Mouse (Mus musculus): ENCODE data around the gene Slc12a7. TPM values are rescaled to one million over a fixed set of nuclear protein-coding genes. Genes with fewer than 3 reads are reported as not detected.
"Not testable (repeated sequence)": the region's sequence is repeated elsewhere in the genome, so short reads cannot be mapped to it uniquely, and the experiment has no call there.

Slc12a7 gene
- polyA plus RNA-seq, 1 experiment from 2014 or later: 47.8 TPM

DNA sequence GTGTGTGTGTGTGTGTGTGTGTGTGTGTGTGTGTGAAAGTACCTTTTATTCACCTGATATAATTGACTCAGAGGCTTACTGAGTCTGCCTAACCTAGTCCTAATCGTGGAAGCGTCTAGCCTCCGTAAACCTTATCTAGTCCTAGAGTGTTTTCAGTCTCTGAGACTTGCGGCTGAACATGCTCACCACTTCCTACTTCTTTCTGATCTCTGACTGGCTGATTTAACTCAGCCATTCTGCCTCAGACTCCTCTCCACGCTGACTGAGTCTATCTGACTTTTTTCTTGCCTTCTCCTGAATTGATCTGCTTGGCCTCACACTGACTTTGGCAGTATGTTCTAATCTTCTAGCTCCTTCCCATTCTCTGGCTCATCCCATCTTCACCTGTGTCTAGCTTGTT is 7.6 kb upstream of the Slc12a7 start:
- Histone ChIP-seq H3K4me3 (no peak overlapping the region), H3K27ac (replicated peaks) (no peak overlapping the region)

GRCm38 (mm10) chr13:73727621-73728025 is 5.3 kb upstream of the Slc12a7 start:
- Histone ChIP-seq H3K36me3 (no peaks in the 10 kb centered on the region), H3K27ac (replicated peaks) (no peak overlapping the region), H3K9me3 (replicated peaks) (no peaks in the 10 kb centered on the region), H3K4me1 (peaks cover 16% of the 10 kb centered on the region), H3K4me3 (no peak overlapping the region), H3K27me3 (ENCODE audit: low read depth, poor library complexity, severe bottlenecking) (peaks cover 21% of the 10 kb centered on the region)
- WGBS: 13% methylated on average over 2 of the region's 2 CpGs
- no peak for DNase-seq (ENCODE audit: low spot score)

More for the DNA sequence above, 7.6 kb upstream of the Slc12a7 start:
- no peak for DNase-seq (ENCODE audit: low spot score)
- WGBS: 90% methylated on average over 5 of the region's 5 CpGs
- Histone ChIP-seq H3K36me3 (no peaks in the 10 kb centered on the region), H3K27me3 (ENCODE audit: low read depth, poor library complexity, severe bottlenecking) (0 out of 2 replicates have a peak, but pooled peaks cover 2% of the 10 kb centered on the region), H3K9me3 (replicated peaks) (no peaks in the 10 kb centered on the region), H3K4me1 (peaks cover 10% of the 10 kb centered on the region)

GRCm38 (mm10) chr13:73728633-73729032 is 4.3 kb upstream of the Slc12a7 start:
- Histone ChIP-seq H3K4me3 (no peak overlapping the region), H3K27ac (replicated peaks) (no peak overlapping the region), H3K4me1 (peaks cover 26% of the 10 kb centered on the region), H3K36me3 (no peaks in the 10 kb centered on the region), H3K27me3 (ENCODE audit: low read depth, poor library complexity, severe bottlenecking) (peaks cover 31% of the 10 kb centered on the region), H3K9me3 (replicated peaks) (no peaks in the 10 kb centered on the region)
- no peak for DNase-seq (ENCODE audit: low spot score)

DNA sequence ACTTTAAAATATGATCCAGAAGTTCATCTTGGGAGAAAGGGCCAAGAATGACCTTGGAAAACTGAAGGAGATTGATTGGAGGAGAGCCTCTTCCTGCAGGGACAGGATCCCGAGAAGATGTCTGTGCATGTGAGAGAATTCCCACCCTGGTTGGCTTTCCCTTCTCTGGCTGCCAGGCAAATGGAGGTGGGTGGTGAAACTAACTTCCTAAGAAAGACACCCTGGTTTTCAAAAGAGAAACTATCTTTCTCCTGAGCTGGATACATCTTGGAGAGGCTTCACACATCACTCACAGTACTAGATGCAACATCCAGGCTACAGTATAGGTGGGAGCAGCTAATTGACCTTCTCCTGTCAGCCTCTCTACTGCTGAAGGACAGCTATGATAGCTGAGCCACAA is 2.0 kb upstream of the Slc12a7 start:
- WGBS: 85% methylated on average over 1 of the region's 1 CpGs
- no peak for DNase-seq (ENCODE audit: low spot score)
- H3K27ac ChIP-seq (replicated peaks): no peak overlapping the region
- no peaks in the 10 kb centered on the region for H3K9me3 ChIP-seq (replicated peaks)
- H3K27me3 ChIP-seq (ENCODE audit: low read depth, poor library complexity, severe bottlenecking): peaks cover 49% of the 10 kb centered on the region
- no peaks in the 10 kb centered on the region for H3K36me3 ChIP-seq
- H3K4me3 ChIP-seq: no peak overlapping the region
- peaks cover 27% of the 10 kb centered on the region for H3K4me1 ChIP-seq

GRCm38 (mm10) chr13:73732235-73732634 is 659 bp upstream of the Slc12a7 start:
- peak overlapping the region; percentile 68; the same call in 1 of the 2 replicates for H3K27ac ChIP-seq (replicated peaks)
- no peaks in the 10 kb centered on the region for H3K36me3 ChIP-seq
- H3K4me3 ChIP-seq: peak overlapping the region; percentile 60
- H3K9me3 ChIP-seq (replicated peaks): no peaks in the 10 kb centered on the region
- no peak for DNase-seq (ENCODE audit: low spot score)
- peaks cover 25% of the 10 kb centered on the region for H3K4me1 ChIP-seq
- peaks cover 53% of the 10 kb centered on the region for H3K27me3 ChIP-seq (ENCODE audit: low read depth, poor library complexity, severe bottlenecking)
- whole genome bisulfite sequencing: 69% methylated on average over 7 of the region's 7 CpGs

DNA sequence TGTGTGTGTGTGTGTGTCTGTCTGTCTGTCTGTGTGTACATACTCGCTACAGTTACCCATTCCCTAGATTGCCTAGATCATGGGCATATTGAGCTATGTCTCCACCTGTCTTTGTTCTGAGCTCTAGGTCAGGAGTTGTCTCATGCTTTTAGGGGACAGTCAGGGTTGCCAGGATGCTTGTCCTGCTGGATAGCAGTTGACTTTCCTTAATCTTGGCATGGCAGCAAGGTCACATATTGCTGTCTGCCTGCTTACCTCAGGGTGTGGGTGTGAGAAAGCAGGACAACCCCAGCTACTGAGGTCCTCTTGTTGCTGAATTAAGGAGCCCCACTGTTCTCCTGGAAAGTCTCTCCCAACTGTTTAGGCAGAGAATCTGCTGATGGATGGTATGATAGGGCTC is 1.5 kb downstream of the Slc12a7 start:
- no peak for DNase-seq (ENCODE audit: low spot score)
- Histone ChIP-seq H3K9me3 (replicated peaks) (no peaks in the 10 kb centered on the region), H3K36me3 (no peaks in the 10 kb centered on the region), H3K4me1 (peaks cover 18% of the 10 kb centered on the region), H3K4me3 (no peak overlapping the region), H3K27me3 (ENCODE audit: low read depth, poor library complexity, severe bottlenecking) (peaks cover 53% of the 10 kb centered on the region), H3K27ac (replicated peaks) (no peak overlapping the region)
- WGBS: 90% methylated on average over 1 of the region's 1 CpGs

- H3K27me3 ChIP-seq (ENCODE audit: low read depth, poor library complexity, severe bottlenecking): peaks cover 51% of the 10 kb centered on the region
Observed at GRCm38 (mm10) chr13:73735270-73735669, 2.4 kb downstream of the Slc12a7 start.

DNA sequence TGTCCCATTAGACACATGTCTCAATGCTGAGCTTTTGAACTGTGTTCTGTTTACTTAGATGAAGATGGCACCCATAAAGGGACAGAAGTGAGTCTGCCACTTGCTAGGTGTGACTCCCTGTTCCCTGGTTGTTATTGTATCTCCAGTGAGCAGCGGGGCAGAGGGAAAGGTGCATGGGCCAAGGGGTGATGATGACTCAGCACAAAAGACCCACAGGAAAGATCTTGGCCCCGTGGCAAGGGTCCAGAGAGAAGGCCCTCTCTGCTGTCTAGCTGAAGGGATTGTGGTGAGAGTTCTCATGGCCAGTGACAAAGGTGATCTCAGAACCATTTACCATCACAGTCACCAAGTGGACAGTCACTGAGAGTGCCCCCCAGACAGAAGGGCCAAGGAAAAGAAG is 3.0 kb downstream of the Slc12a7 start:
- Histone ChIP-seq H3K36me3 (no peaks in the 10 kb centered on the region), H3K27me3 (ENCODE audit: low read depth, poor library complexity, severe bottlenecking) (peaks cover 49% of the 10 kb centered on the region), H3K27ac (replicated peaks) (no peak overlapping the region), H3K9me3 (replicated peaks) (no peaks in the 10 kb centered on the region), H3K4me1 (peaks cover 18% of the 10 kb centered on the region), H3K4me3 (no peak overlapping the region)
- 84% methylated on average over 2 of the region's 2 CpGs for WGBS
- no peak for DNase-seq (ENCODE audit: low spot score)

More at GRCm38 (mm10) chr13:73735270-73735669, 2.4 kb downstream of the Slc12a7 start:
- 83% methylated on average over 8 of the region's 8 CpGs for WGBS
- no peak for DNase-seq (ENCODE audit: low spot score)
- peaks cover 18% of the 10 kb centered on the region for H3K4me1 ChIP-seq
- no peak overlapping the region for H3K4me3 ChIP-seq
- H3K9me3 ChIP-seq (replicated peaks): no peaks in the 10 kb centered on the region
- no peak overlapping the region for H3K27ac ChIP-seq (replicated peaks)
- H3K36me3 ChIP-seq: no peaks in the 10 kb centered on the region

DNA sequence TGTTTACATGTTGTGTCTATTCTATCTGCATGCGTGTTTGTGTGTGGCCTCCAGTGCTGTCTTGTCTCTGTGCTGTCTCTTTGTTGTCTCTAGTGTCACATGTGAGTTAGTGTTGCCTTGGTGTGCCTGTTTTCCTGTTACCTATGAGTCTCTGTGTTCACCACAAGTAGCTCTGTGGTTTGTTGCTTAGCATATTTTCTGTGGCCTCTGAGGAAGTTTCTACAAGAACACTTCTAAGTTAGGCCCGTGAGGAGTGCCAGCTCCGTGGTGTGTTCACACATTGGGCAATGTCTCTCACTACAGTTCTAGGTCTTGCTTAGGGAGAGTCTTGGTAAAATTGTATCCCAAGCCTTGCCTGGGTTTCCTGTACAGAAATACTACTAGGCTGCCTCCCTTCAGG is 4.0 kb downstream of the Slc12a7 start:
- DNase-seq (ENCODE audit: low spot score): no peak
- Histone ChIP-seq H3K27ac (replicated peaks) (no peak overlapping the region), H3K27me3 (ENCODE audit: low read depth, poor library complexity, severe bottlenecking) (peaks cover 39% of the 10 kb centered on the region), H3K9me3 (replicated peaks) (no peaks in the 10 kb centered on the region), H3K4me3 (no peak overlapping the region), H3K4me1 (peaks cover 18% of the 10 kb centered on the region), H3K36me3 (no peaks in the 10 kb centered on the region)
- 91% methylated on average over 3 of the region's 3 CpGs for WGBS

- not testable (repeated sequence) for H3K27ac ChIP-seq (replicated peaks); DNase-seq (ENCODE audit: low spot score); H3K9me3 ChIP-seq (replicated peaks); H3K4me3 ChIP-seq; H3K36me3 ChIP-seq; H3K27me3 ChIP-seq (ENCODE audit: low read depth, poor library complexity, severe bottlenecking)
- H3K4me1 ChIP-seq: peaks cover 29% of the 10 kb centered on the region
- WGBS: 53% methylated on average over 2 of the region's 2 CpGs
Observed at GRCm38 (mm10) chr13:73740399-73740944, 7.6 kb downstream of the Slc12a7 start.

GRCm38 (mm10) chr13:73742944-73743343 is 10.1 kb downstream of the Slc12a7 start:
- WGBS: 62% methylated on average over 4 of the region's 4 CpGs
- peaks cover 31% of the 10 kb centered on the region for H3K4me1 ChIP-seq
- peak overlapping the region; percentile 52 for H3K27ac ChIP-seq (replicated peaks)
- H3K4me3 ChIP-seq: no peak overlapping the region
- H3K36me3 ChIP-seq: no peaks in the 10 kb centered on the region
- no peaks in the 10 kb centered on the region for H3K27me3 ChIP-seq (ENCODE audit: low read depth, poor library complexity, severe bottlenecking)
- H3K9me3 ChIP-seq (replicated peaks): no peaks in the 10 kb centered on the region
- no peak for DNase-seq (ENCODE audit: low spot score)

- 83% methylated on average over 3 of the region's 3 CpGs for WGBS
- Histone ChIP-seq H3K27me3 (ENCODE audit: low read depth, poor library complexity, severe bottlenecking) (no peaks in the 10 kb centered on the region), H3K27ac (replicated peaks) (peak overlapping the region; percentile 46; the same call in 1 of the 2 replicates), H3K9me3 (replicated peaks) (no peaks in the 10 kb centered on the region), H3K4me3 (no peak overlapping the region), H3K36me3 (no peaks in the 10 kb centered on the region), H3K4me1 (peaks cover 36% of the 10 kb centered on the region)
- no peak for DNase-seq (ENCODE audit: low spot score)
Observed at GRCm38 (mm10) chr13:73743662-73744061, 10.8 kb downstream of the Slc12a7 start.

GRCm38 (mm10) chr13:73748663-73749440 is 16.0 kb downstream of the Slc12a7 start:
- H3K4me1 ChIP-seq: peaks cover 40% of the 10 kb centered on the region
- peak overlapping the region; percentile 69; the same call in 1 of the 2 replicates for H3K27ac ChIP-seq (replicated peaks)
- no peak overlapping the region for H3K4me3 ChIP-seq
- H3K9me3 ChIP-seq (replicated peaks): no peaks in the 10 kb centered on the region
- 38% methylated on average over 15 of the region's 15 CpGs for WGBS
- peaks cover 14% of the 10 kb centered on the region; the same call in 1 of the 2 replicates for H3K27me3 ChIP-seq (ENCODE audit: low read depth, poor library complexity, severe bottlenecking)
- no peaks in the 10 kb centered on the region for H3K36me3 ChIP-seq
- peak; percentile 35 for DNase-seq (ENCODE audit: low spot score)

Measured in midbrain, embryonic 10.5 days (tissue).